In genomic region chr1:155040086-155040726, GRCm38 (mm10) we compare ENCODE assay signal across 11 mouse cellular contexts. TPM values are rescaled to one million over a fixed set of nuclear protein-coding genes. Genes with fewer than 3 reads are reported as not detected.
DNase-seq lines count a peak whose midpoint lies in the region; ATAC-seq and TF ChIP-seq lines count a peak whose summit lies in the region.
"Had no signal": no experiment of that assay in that cellular context is flagged by ENCODE, and none has a peak within 500 bp of the region (broad histone marks: within the 10 kb centered on the region; RNA-seq: fewer than 3 reads in every experiment).

No protein-coding gene starts in this region.

- intact Hi-C loops in heart, adult 2 months (cut with DNase I) = no loop called here

- ATAC-seq in heart, embryonic 15.5 days (replicated peaks; ENCODE audit: insufficient number of reproducible peaks, insufficient read depth, low FRiP score, low read depth) = peak; percentile 86
- no peak for ATAC-seq in midbrain, embryonic 14.5 days (ENCODE audit: low FRiP score, low TSS enrichment)

- H3K79me2 ChIP-seq in heart, adult 2 months (replicated peaks; ENCODE audit: control insufficient read depth, insufficient read depth, low read length) = no peaks in the 10 kb centered on the region

- no peak for TF ChIP-seq CTCF in heart, adult 2 months (IDR thresholded peaks at IDR 0.05)

- no peaks in the 10 kb centered on the region for H3K27me3 ChIP-seq in heart, adult 2 months (ENCODE audit: control insufficient read depth, insufficient read depth, low read length)
- no peaks in the 10 kb centered on the region for H3K27me3 ChIP-seq in heart, embryonic 15.5 days
- no peaks in the 10 kb centered on the region for H3K27me3 ChIP-seq in midbrain, embryonic 14.5 days (ENCODE audit: control insufficient read depth, insufficient read depth, low read length)
- H3K27me3 ChIP-seq: neural tube, embryonic 12.5 days had no signal

- peak overlapping the region; percentile 37 for H3K4me2 ChIP-seq in heart, embryonic 15.5 days
- H3K4me2 ChIP-seq in midbrain, embryonic 14.5 days (ENCODE audit: low read length) = no peak overlapping the region
- H3K4me2 ChIP-seq: neural tube, embryonic 12.5 days had no signal

- no peak overlapping the region for H3K4me3 ChIP-seq in heart, adult 2 months
- peak overlapping the region; percentile 11 for H3K4me3 ChIP-seq in heart, embryonic 15.5 days
- no peak overlapping the region for H3K4me3 ChIP-seq in midbrain, embryonic 14.5 days (replicated peaks; ENCODE audit: low read depth, low read length)
- H3K4me3 ChIP-seq: neural tube, embryonic 12.5 days had no signal

- peak overlapping the region; percentile 75 for H3K27ac ChIP-seq in heart, adult 2 months
- peak overlapping the region; percentile 91 for H3K27ac ChIP-seq in heart, embryonic 15.5 days
- H3K27ac ChIP-seq in midbrain, embryonic 14.5 days (replicated peaks; ENCODE audit: low read depth, low read length) = no peak overlapping the region
- H3K27ac ChIP-seq: neural tube, embryonic 12.5 days had no signal

- no peaks in the 10 kb centered on the region for H3K9me3 ChIP-seq in heart, embryonic 15.5 days (replicated peaks)
- H3K9me3 ChIP-seq in midbrain, embryonic 14.5 days (ENCODE audit: control insufficient read depth, low read length) = no peaks in the 10 kb centered on the region
- H3K9me3 ChIP-seq: G1E; neural tube, embryonic 12.5 days had no signal

- peaks cover 2% of the 10 kb centered on the region; the same call in 1 of the 2 replicates for H3K4me1 ChIP-seq in heart, adult 2 months (ENCODE audit: control insufficient read depth, insufficient read depth, low read length)
- peaks cover 39% of the 10 kb centered on the region for H3K4me1 ChIP-seq in heart, embryonic 15.5 days (replicated peaks)
- H3K4me1 ChIP-seq in midbrain, embryonic 14.5 days (ENCODE audit: control insufficient read depth, insufficient read depth, low read length) = no peaks in the 10 kb centered on the region

- no peaks in the 10 kb centered on the region for H3K36me3 ChIP-seq in heart, adult 2 months (ENCODE audit: control insufficient read depth, insufficient read depth, low read length)
- H3K36me3 ChIP-seq in heart, embryonic 15.5 days = no peaks in the 10 kb centered on the region
- H3K36me3 ChIP-seq in midbrain, embryonic 14.5 days (ENCODE audit: control insufficient read depth, insufficient read depth, low read length) = no peaks in the 10 kb centered on the region
- H3K36me3 ChIP-seq: G1E; neural tube, embryonic 12.5 days had no signal

- no peak for TF ChIP-seq POLR2A in heart, adult 2 months (IDR thresholded peaks at IDR 0.05; ENCODE audit: insufficient read depth, low read depth, low read length)

- WGBS in heart, adult 2 months = 6% methylated on average over 9 of the region's 9 CpGs
- 8% methylated on average over 8 of the region's 9 CpGs for whole genome bisulfite sequencing in heart, embryonic 15.5 days
- 52% methylated on average over 8 of the region's 9 CpGs for WGBS in midbrain, embryonic 14.5 days

- DNase-seq in heart, adult 2 months = peak in 1 of 2 experiments; percentile 61
- no peak for DNase-seq in heart, adult 8-10 months (ENCODE audit: low spot score)
- DNase-seq in MN1 (ENCODE audit: low spot score) = peak; percentile 49
- peak; percentile 78 for DNase-seq in lung, postnatal 36 days
- no peak for DNase-seq in ovary, postnatal 10 days (ENCODE audit: low spot score)
- no peak for DNase-seq in midbrain, embryonic 14.5 days
- no peak for DNase-seq in adrenal gland, postnatal 14 days
- DNase-seq: gastrocnemius, postnatal 25 days had no signal

- peak; percentile 43; the same call in 1 of the 2 replicates for TF ChIP-seq EP300 in heart, adult 2 months (IDR thresholded peaks at IDR 0.05; ENCODE audit: insufficient read depth, low read depth, low read length)

- H3K9ac ChIP-seq in heart, adult 2 months (ENCODE audit: low read depth, low read length) = no peak overlapping the region
- H3K9ac ChIP-seq in heart, embryonic 15.5 days = 0 out of 2 replicates have a peak overlapping the region, but pooled peaks have one; percentile 29
- H3K9ac ChIP-seq in midbrain, embryonic 14.5 days (replicated peaks; ENCODE audit: low read length) = no peak overlapping the region
- H3K9ac ChIP-seq: neural tube, embryonic 12.5 days had no signal

RNA-seq across cellular contexts. Expression of gene Ier5, which starts 59.2 kb away (rescaled TPM):
- total RNA-seq in heart, adult 2 months (2021) = 10 to 100 TPM; 12.5 to 16.8 TPM
- 9.8 and 13.5 TPM in 2 replicates for polyA plus RNA-seq in heart, adult 2 months (2012; rRNA removed)
- total RNA-seq in heart, adult 8-10 months (2022) = 10 to 100 TPM; 10.3 to 22.4 (median 13.3) TPM
- polyA plus RNA-seq in heart, embryonic 15.5 days (2015; fragmentation: Nextera tagmentation; extraction: Ambion mirVana) = 5.0 and 5.5 TPM in 2 replicates
- 13.4 TPM in 2 replicates for polyA plus RNA-seq in midbrain, embryonic 14.5 days (2014; fragmentation: Nextera tagmentation; extraction: Ambion mirVana)
- total RNA-seq in adrenal gland, postnatal 14 days (2021) = 11.1 and 12.9 TPM in 2 replicates

Comparison
In these comparisons a context has a peak if more than half of its experiments do, and no peak if none do; other contexts are left out.
1. DNase-seq: peak in MN1 (single experiment) and lung, postnatal 36 days (single experiment); none in heart, adult 8-10 months (single experiment), ovary, postnatal 10 days (single experiment), midbrain, embryonic 14.5 days (single experiment) and adrenal gland, postnatal 14 days (single experiment).